Mouse (Mus musculus) frontal cortex, postnatal 14 days (tissue): Measurements from ENCODE around the gene Abi2.
"Not testable (repeated sequence)": the region's sequence is repeated elsewhere in the genome, so short reads cannot be mapped to it uniquely, and the experiment has no call there.

Experiments used
- DNase-seq, 2 experiments: peaks; one replicate each; pipeline ENCODE4 v3.0.0; 2022; ENCODE audit warnings: low spot score in 2 of 2

Abi2 gene

GRCm38 (mm10) chr1:60409168-60409828 is at the start of gene Abi2:
Gene Abi2, plus strand, starts transcription at chr1:60409619.
- peak; percentile 86 for DNase-seq

DNA sequence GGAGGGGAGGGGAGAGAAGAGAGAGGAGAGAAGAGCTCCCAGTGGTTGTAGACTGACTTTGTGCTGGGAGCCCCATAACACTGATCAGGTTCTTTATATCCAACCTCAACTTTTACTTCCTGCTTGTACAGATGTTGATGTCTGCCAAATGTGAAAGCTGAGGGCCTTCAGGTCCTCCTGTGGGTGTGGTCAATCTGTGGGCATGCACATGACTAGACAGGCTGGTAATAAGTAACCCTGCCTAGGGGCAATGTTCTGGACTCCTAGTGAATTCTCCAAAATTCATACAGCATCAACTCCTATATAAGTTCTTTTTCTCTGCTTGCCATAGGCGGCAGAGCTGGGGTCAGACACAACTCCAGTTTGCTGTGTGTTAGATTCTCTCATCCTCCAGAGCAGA is 47.8 kb upstream of the Abi2 start:
- DNase-seq, result no peak

DNA sequence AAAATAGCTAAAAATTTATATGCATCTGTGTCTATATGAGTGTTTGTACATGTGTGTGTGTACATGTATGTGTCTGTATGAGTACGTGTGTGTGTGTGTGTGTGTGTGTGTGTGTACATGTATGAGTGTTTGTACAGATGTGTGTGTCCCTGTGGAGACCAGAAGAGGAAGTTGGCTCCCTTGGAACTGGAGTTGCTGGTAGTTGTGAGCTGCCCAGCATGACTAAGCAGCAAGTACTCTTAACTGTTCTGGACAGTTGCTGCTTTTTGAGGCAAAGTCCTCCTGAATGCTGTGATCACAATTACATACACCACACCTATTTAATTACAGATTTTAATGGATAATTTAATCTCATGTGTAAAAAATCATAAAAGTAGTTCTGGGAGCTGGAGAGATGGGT is 32.9 kb upstream of the Abi2 start:
- no peak for DNase-seq

DNA sequence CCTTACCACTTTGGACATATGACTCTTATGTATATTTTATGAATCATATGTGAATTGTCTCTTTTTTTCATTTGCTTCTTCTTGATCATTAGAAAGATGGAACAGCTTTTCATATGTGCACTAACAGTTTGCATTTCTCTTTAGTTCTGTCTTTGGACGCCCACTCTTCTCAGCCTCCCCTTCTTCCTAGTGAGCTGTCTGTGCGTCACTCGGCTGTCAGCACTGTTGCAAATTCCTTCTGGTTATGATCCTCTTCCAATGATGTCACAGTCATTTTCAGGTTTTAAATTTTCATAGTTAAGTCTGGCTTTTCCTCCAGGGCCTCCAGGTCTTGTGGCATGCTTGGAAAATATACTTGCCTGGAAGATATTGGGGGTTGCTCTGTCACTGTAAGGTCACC is 27.5 kb upstream of the Abi2 start:
- no peak for DNase-seq

DNA sequence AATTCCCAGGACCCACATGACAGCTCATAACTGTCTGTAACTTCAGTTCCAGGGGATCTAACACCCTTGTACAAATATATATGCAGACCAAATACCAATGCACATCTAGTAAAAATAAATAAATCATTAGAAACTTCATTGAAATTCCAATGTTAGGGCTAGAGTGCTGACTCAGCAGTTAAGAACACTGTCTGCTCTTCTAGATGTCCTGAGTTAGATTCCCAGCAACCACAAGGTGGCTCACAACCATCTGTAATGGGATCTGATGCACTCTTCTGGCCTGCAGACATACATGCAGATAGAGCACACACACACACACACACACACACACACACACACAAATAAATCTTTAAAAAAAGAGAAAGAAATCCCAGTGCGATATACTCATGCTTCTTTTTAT is 4.6 kb upstream of the Abi2 start:
- DNase-seq, result no peak

- DNase-seq, result no peak
These were observed 785 bp upstream of the Abi2 start for GRCm38 (mm10) chr1:60408501-60409167.

GRCm38 (mm10) chr1:60409928-60410817 is 754 bp downstream of the Abi2 start:
- DNase-seq, result peak; percentile 19 to 35

- DNase-seq, result no peak
These were observed 7.3 kb downstream of the Abi2 start for GRCm38 (mm10) chr1:60416724-60417123.

GRCm38 (mm10) chr1:60423882-60424281 is 14.5 kb downstream of the Abi2 start:
- no peak for DNase-seq

DNA sequence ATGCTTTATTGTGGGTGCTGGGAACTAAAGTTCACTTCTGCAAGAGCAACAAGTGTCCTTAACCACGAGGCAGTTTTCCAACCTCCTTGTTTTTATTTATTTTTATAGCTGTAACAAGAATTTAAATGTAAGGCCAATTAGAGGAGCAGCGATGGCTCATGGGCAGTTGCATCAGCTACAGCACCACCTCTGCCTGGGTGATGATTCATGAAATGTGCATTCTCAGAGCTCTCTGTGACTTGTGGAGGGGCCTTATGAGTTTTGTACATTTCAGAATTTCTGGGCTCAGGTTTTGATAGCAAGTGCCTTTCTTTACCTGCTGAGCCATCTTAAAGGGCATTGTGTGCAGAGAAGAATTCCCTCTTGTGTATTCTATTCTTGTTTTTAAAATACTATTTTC is 18.9 kb downstream of the Abi2 start:
- no peak for DNase-seq

DNA sequence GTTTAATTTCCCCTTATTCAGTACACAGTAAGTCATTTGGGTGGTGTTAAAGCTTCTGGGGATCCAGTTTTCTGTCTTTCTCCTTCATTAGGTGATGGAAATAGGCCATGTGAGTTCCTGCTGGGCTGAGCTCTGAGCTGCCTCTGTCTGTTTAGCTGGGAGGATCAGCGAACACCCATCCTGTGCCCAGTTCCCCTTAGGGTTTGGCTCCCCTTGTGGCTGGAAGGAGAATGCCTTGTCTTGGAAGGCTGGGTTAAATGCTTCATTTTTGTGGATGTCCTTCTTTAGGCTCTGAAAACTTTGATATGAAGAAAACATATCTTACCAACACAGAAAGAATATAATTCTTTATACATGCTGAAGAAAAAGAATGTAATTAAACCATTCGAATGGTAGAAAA is 19.5 kb downstream of the Abi2 start:
- DNase-seq, result no peak

- DNase-seq, result no peak
These were observed 22.1 kb downstream of the Abi2 start for GRCm38 (mm10) chr1:60431531-60431930.

DNA sequence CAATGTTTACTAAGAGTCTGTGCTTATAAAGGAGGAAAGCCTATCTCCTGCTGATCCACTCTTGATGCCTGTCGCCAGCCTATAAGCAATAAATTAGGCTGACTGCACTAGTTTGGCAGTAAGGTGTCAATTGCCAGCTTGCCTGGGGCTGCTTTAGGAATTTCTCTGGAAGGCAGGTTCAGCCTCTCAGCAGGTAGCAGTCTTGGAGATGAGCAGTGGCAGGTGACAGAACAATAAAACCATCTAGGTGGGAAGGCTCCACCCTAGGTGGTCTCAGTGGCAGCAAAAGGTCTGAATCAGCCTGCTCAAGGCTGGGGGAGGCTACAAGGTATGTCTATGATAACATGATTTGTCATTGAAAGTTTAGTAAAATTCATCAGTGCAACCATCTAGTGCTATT is 23.1 kb downstream of the Abi2 start:
- no peak for DNase-seq

- DNase-seq, result not testable (repeated sequence)
These were observed 32.0 kb downstream of the Abi2 start for GRCm38 (mm10) chr1:60441438-60441837.

GRCm38 (mm10) chr1:60447067-60447466 is 37.6 kb downstream of the Abi2 start:
- DNase-seq, result no peak

GRCm38 (mm10) chr1:60449896-60450295 is 40.5 kb downstream of the Abi2 start:
- DNase-seq, result no peak

GRCm38 (mm10) chr1:60460623-60461022 is 51.2 kb downstream of the Abi2 start:
- no peak for DNase-seq

GRCm38 (mm10) chr1:60469491-60469890 is 60.1 kb downstream of the Abi2 start:
- no peak for DNase-seq

DNA sequence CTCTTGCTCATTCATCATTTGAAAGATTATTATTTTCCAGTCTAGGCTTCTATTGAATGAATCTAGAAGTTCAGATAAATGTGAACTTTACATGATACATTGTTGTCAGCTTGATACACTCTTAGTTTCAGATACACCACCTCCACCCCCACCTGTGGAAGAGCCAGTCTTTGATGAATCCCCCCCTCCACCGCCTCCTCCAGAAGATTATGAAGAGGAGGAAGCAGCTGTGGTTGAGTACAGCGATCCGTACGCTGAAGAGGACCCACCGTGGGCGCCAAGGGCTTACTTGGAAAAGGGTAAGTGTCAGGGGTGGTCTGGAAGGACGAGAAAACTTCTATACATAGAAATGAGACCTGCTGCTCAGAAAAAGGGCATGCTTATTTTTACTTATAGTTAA is 61.1 kb downstream of the Abi2 start:
- DNase-seq, result no peak

DNA sequence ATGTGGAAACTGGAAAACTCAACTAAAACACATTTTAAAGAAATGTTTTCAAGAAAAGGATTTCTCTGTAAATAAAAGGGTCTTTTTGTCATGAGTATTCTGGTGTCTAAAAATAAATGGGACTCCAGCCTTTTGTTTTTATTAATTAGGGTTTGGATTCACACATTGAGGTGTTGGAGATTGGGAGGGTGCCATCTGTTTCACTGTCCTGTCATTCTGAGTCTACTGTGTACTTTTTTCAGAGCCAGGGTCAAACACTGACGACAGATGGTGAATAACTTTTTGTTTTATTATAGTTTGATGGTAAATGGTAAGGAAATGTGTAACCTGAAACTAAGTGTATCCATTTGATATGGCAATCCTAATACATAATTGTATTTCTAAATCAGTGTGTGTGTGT is 72.1 kb downstream of the Abi2 start:
- no peak for DNase-seq

- no peak for DNase-seq
These were observed 73.5 kb downstream of the Abi2 start for GRCm38 (mm10) chr1:60482881-60483280.

GRCm38 (mm10) chr1:60485649-60486048 is 76.2 kb downstream of the Abi2 start:
- DNase-seq, result no peak

DNA sequence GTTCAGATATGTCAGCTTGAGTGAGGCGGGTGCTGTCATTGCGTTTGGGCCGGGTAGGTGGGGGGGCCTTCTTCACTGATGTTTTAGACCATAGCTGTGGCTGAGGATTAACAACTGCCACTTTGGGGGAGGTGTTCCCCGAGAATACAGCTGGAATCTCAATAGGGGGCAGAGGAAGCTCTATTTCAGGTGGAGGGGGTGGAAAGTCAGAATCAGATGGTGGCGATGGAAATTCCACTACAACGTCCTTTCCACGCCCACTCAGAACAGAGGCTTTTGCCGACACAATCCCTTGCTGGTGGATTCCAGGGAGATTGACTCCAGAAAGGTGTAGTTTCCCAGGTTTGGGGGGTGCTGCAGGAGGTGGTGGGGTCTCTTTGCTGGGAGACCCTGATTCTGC is 79.2 kb downstream of the Abi2 start:
- no peak for DNase-seq
